Mouse (Mus musculus): ENCODE results near the gene Kcnd3. TPM values are rescaled to one million over a fixed set of nuclear protein-coding genes. Genes with fewer than 3 reads are reported as not detected.

Kcnd3 gene
- polyA plus RNA-seq, 1 experiment from 2014 or later: 0.93 TPM

GRCm38 (mm10) chr3:105585734-105586159 lies 133.6 kb downstream of the Kcnd3 start:
- H3K4me2 ChIP-seq: no peak overlapping the region
- H3K4me3 ChIP-seq: no peak overlapping the region
- no peaks in the 10 kb centered on the region for H3K9me3 ChIP-seq (replicated peaks)
- no peaks in the 10 kb centered on the region for H3K4me1 ChIP-seq (replicated peaks)
- WGBS: 36% methylated on average over 4 of the region's 4 CpGs
- H3K36me3 ChIP-seq: no peaks in the 10 kb centered on the region
- H3K27ac ChIP-seq (ENCODE audit: poor library complexity, severe bottlenecking): no peak overlapping the region
- no peak overlapping the region for H3K9ac ChIP-seq
- no peak for ATAC-seq (ENCODE audit: insufficient number of reproducible peaks, low FRiP score)
- 0 out of 2 replicates have a peak, but pooled peaks cover 3% of the 10 kb centered on the region for H3K27me3 ChIP-seq (replicated peaks)

DNA sequence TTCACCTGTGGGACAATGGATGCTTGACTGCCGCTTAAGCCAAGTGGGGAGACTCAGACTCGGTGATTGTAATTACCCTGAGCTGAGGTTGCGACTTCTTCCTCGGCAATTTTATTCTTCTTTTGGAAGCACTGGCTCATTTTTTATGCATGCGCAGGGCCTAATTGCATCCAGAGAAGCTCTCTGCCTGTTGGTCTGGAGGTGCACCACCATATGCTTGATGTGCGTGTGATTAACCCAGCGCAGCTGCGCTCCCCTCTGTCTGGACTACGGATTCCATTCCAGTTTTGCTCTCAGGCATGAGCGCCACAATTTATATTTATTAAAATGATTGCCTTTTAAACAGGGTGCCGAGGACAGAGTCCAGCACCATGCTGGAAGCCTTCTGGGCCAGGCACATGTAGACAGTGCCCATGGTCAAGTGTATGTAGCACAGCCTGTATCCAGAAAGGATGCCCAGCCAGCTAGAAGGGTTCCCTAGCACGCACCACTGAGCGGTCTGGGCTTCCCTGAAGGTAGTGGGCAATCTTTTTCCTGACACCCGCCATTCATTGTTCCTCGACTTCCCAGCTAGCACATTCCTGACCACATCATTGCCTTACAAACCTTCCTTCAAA lies 138.0 kb downstream of the Kcnd3 start:
- 83% methylated on average over 15 of the region's 15 CpGs for WGBS
- no peak for ATAC-seq (ENCODE audit: insufficient number of reproducible peaks, low FRiP score)

GRCm38 (mm10) chr3:105591766-105592165 lies 139.6 kb downstream of the Kcnd3 start:
- H3K27ac ChIP-seq (ENCODE audit: poor library complexity, severe bottlenecking): no peak overlapping the region
- 87% methylated on average over 1 of the region's 1 CpGs for WGBS
- H3K36me3 ChIP-seq: no peaks in the 10 kb centered on the region
- H3K4me1 ChIP-seq (replicated peaks): no peaks in the 10 kb centered on the region; the same call in 1 of the 2 replicates
- no peak overlapping the region for H3K4me2 ChIP-seq
- H3K9ac ChIP-seq: no peak overlapping the region
- no peaks in the 10 kb centered on the region for H3K9me3 ChIP-seq (replicated peaks)
- H3K27me3 ChIP-seq (replicated peaks): no peaks in the 10 kb centered on the region
- no peak for ATAC-seq (ENCODE audit: insufficient number of reproducible peaks, low FRiP score)
- no peak overlapping the region for H3K4me3 ChIP-seq

More for the DNA sequence above, 138.0 kb downstream of the Kcnd3 start:
- Histone ChIP-seq H3K36me3 (no peaks in the 10 kb centered on the region), H3K4me3 (no peak overlapping the region), H3K9me3 (replicated peaks) (no peaks in the 10 kb centered on the region), H3K4me1 (replicated peaks) (no peaks in the 10 kb centered on the region; the same call in 1 of the 2 replicates), H3K9ac (no peak overlapping the region), H3K4me2 (no peak overlapping the region), H3K27ac (ENCODE audit: poor library complexity, severe bottlenecking) (no peak overlapping the region), H3K27me3 (replicated peaks) (0 out of 2 replicates have a peak, but pooled peaks cover 3% of the 10 kb centered on the region)

- no peaks in the 10 kb centered on the region for H3K36me3 ChIP-seq
- no peaks in the 10 kb centered on the region; the same call in 1 of the 2 replicates for H3K4me1 ChIP-seq (replicated peaks)
- no peaks in the 10 kb centered on the region for H3K27me3 ChIP-seq (replicated peaks)
- no peak overlapping the region for H3K27ac ChIP-seq (ENCODE audit: poor library complexity, severe bottlenecking)
- 45% methylated on average over 2 of the region's 2 CpGs for WGBS
- no peak overlapping the region for H3K4me2 ChIP-seq
- H3K9ac ChIP-seq: no peak overlapping the region
- no peaks in the 10 kb centered on the region for H3K9me3 ChIP-seq (replicated peaks)
- no peak overlapping the region for H3K4me3 ChIP-seq
- no peak for ATAC-seq (ENCODE audit: insufficient number of reproducible peaks, low FRiP score)
Measured at GRCm38 (mm10) chr3:105592246-105592645, 140.1 kb downstream of the Kcnd3 start.

GRCm38 (mm10) chr3:105600483-105600882 lies 148.4 kb downstream of the Kcnd3 start:
- H3K27me3 ChIP-seq (replicated peaks): peaks cover 2% of the 10 kb centered on the region; the same call in 1 of the 2 replicates
- WGBS: 63% methylated on average over 4 of the region's 4 CpGs
- no peak for ATAC-seq (ENCODE audit: insufficient number of reproducible peaks, low FRiP score)
- H3K27ac ChIP-seq (ENCODE audit: poor library complexity, severe bottlenecking): no peak overlapping the region
- no peak overlapping the region for H3K9ac ChIP-seq
- no peak overlapping the region for H3K4me2 ChIP-seq
- 0 out of 2 replicates have a peak, but pooled peaks cover 3% of the 10 kb centered on the region for H3K4me1 ChIP-seq (replicated peaks)
- 0 out of 2 replicates have a peak, but pooled peaks cover 5% of the 10 kb centered on the region for H3K9me3 ChIP-seq (replicated peaks)
- H3K4me3 ChIP-seq: no peak overlapping the region
- no peaks in the 10 kb centered on the region for H3K36me3 ChIP-seq

DNA sequence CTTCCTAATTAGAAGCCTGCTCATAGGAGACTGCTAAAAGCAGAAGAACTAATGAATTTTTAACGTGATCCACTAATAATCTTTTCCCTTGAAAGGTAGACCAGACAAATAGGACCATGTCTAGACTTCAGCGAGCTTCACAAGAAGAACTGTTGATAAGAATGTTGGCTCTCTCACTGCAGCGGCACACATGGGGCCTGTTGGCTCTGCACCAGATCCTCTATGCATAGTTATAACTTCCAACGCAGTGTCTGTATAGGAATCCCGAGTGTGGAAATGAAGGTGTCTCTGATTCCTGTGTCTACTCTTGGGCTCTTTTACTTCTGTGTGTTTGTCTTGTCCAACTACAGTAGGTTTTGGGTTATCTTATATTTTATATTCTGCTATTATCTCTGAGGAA lies 150.8 kb downstream of the Kcnd3 start:
- no peak overlapping the region for H3K4me3 ChIP-seq
- peaks cover 5% of the 10 kb centered on the region for H3K27me3 ChIP-seq (replicated peaks)
- 0 out of 2 replicates have a peak, but pooled peaks cover 5% of the 10 kb centered on the region for H3K9me3 ChIP-seq (replicated peaks)
- H3K36me3 ChIP-seq: no peaks in the 10 kb centered on the region
- H3K27ac ChIP-seq (ENCODE audit: poor library complexity, severe bottlenecking): no peak overlapping the region
- H3K4me1 ChIP-seq (replicated peaks): 0 out of 2 replicates have a peak, but pooled peaks cover 3% of the 10 kb centered on the region
- H3K9ac ChIP-seq: no peak overlapping the region
- ATAC-seq (ENCODE audit: insufficient number of reproducible peaks, low FRiP score): no peak
- 70% methylated on average over 5 of the region's 5 CpGs for WGBS
- H3K4me2 ChIP-seq: no peak overlapping the region

GRCm38 (mm10) chr3:105605726-105606125 lies 153.6 kb downstream of the Kcnd3 start:
- Histone ChIP-seq H3K9me3 (replicated peaks) (0 out of 2 replicates have a peak, but pooled peaks cover 5% of the 10 kb centered on the region), H3K36me3 (no peaks in the 10 kb centered on the region), H3K4me1 (replicated peaks) (no peaks in the 10 kb centered on the region), H3K27me3 (replicated peaks) (peaks cover 16% of the 10 kb centered on the region; the same call in 1 of the 2 replicates), H3K4me3 (no peak overlapping the region), H3K4me2 (no peak overlapping the region), H3K27ac (ENCODE audit: poor library complexity, severe bottlenecking) (no peak overlapping the region), H3K9ac (no peak overlapping the region)
- no peak for ATAC-seq (ENCODE audit: insufficient number of reproducible peaks, low FRiP score)
- WGBS: 77% methylated on average over 5 of the region's 5 CpGs

DNA sequence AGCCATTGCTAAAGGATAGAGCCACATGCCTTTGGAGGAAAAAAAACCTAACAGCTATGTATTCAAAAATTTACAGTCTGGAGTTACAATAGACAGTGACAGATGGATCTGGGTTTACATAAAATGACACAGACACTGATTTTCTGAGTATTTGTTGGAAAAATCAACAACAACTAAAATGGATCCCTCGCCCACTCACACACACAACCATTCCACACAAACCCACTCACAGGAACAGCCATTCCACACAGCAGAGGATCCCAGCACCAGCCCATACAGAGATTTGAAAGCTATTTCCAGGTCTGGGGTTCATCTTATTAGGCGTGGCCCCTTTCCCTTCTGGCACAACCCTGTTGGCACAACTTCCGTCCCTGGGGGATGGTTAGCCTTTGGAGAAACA lies 156.7 kb downstream of the Kcnd3 start:
- ATAC-seq (ENCODE audit: insufficient number of reproducible peaks, low FRiP score): no peak
- Histone ChIP-seq H3K9me3 (replicated peaks) (no peaks in the 10 kb centered on the region), H3K27ac (ENCODE audit: poor library complexity, severe bottlenecking) (no peak overlapping the region), H3K9ac (no peak overlapping the region), H3K4me2 (no peak overlapping the region), H3K4me1 (replicated peaks) (no peaks in the 10 kb centered on the region), H3K36me3 (no peaks in the 10 kb centered on the region), H3K27me3 (replicated peaks) (peaks cover 16% of the 10 kb centered on the region; the same call in 1 of the 2 replicates), H3K4me3 (no peak overlapping the region)
- 71% methylated on average over 3 of the region's 3 CpGs for WGBS

DNA sequence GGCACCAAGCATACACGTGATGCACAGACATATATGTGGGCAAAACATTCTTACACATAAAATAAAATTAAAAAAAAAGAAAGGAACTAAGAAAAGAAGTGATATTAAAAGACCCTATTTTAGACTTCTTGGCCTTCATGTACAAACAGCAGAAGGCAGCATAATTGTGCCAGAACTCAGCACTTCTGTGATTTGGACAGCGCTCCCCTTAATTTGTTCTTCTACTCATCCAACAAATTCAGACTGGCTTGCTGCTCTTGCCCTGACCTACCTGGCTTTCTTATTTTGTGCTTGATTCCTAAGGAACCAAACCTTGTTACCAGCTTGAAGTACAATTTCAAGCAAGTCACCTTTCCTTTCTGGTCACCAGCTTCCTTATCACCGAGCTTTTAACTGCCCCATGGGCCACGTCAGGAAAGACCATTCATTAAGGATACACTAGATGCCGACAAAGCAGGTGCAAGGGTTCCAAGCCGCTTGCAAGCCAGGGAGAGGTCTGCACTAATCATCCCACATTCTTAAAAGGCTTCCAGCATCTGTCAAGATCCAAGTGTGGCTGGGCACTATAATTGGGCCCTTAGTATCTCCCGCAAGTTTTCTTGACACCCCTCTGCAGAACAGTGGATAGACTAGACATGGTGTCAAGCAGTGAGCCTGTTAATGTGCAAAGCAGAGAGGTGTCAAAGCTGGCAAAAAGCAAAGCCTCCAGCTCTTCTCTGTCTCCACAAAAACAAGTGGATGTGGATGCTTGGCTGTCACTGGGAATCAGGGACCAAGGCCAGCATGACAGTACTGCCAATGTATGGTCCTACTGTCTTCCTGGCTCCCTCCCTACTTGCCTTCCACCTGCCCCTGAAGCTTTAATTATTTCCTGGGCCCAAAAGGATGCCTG lies 159.6 kb downstream of the Kcnd3 start:
- H3K4me2 ChIP-seq: no peak overlapping the region
- H3K36me3 ChIP-seq: no peaks in the 10 kb centered on the region
- 78% methylated on average over 7 of the region's 7 CpGs for WGBS
- no peak overlapping the region for H3K27ac ChIP-seq (ENCODE audit: poor library complexity, severe bottlenecking)
- peaks cover 14% of the 10 kb centered on the region; the same call in 1 of the 2 replicates for H3K27me3 ChIP-seq (replicated peaks)
- H3K9ac ChIP-seq: no peak overlapping the region
- H3K4me1 ChIP-seq (replicated peaks): no peaks in the 10 kb centered on the region
- no peaks in the 10 kb centered on the region for H3K9me3 ChIP-seq (replicated peaks)
- no peak for ATAC-seq (ENCODE audit: insufficient number of reproducible peaks, low FRiP score)
- H3K4me3 ChIP-seq: no peak overlapping the region

- Histone ChIP-seq H3K4me3 (no peak overlapping the region), H3K4me1 (replicated peaks) (no peaks in the 10 kb centered on the region), H3K4me2 (no peak overlapping the region), H3K27me3 (replicated peaks) (peaks cover 14% of the 10 kb centered on the region; the same call in 1 of the 2 replicates), H3K36me3 (no peaks in the 10 kb centered on the region), H3K27ac (ENCODE audit: poor library complexity, severe bottlenecking) (no peak overlapping the region), H3K9ac (no peak overlapping the region), H3K9me3 (replicated peaks) (no peaks in the 10 kb centered on the region)
- 68% methylated on average over 4 of the region's 4 CpGs for WGBS
- no peak for ATAC-seq (ENCODE audit: insufficient number of reproducible peaks, low FRiP score)
Measured at GRCm38 (mm10) chr3:105612423-105612814, 160.3 kb downstream of the Kcnd3 start.

All from heart, embryonic 12.5 days (tissue).